Mouse (Mus musculus) E14TG2a.4 (cell line): ENCODE measurements around the gene Klhl10.

Experiments
- CTCF ChIP-seq: conservative IDR thresholded peaks from 2 replicates; pipeline ENCODE4 v1.5.1; 2014; ENCODE audit warnings: low read length
- NANOG ChIP-seq: IDR thresholded peaks from 2 replicates; pipeline ENCODE4 v1.6.1; 2014; ENCODE audit warnings: borderline replicate concordance, low read length, mixed read lengths

GRCm38 (mm10) chr11:100490951-100491350, 49.2 kb downstream of the Klhl10 start:
- TF ChIP-seq CTCF, result peak; percentile 42
- no peak for TF ChIP-seq NANOG
